Mouse (Mus musculus) liver, embryonic 11.5 days (tissue): ENCODE measurements around the gene Fer. TPM values are rescaled to one million over a fixed set of nuclear protein-coding genes. Genes with fewer than 3 reads are reported as not detected.
"Not testable (repeated sequence)": the region's sequence is repeated elsewhere in the genome, so short reads cannot be mapped to it uniquely, and the experiment has no call there.

Experiments
- ATAC-seq: fragments of 200-750 bp; cut with Nextera tagmentation; replicated peaks from 2 replicates; pipeline ENCODE4 v1.8.0; 2017; ENCODE audit warnings: moderate number of reproducible peaks, mild to moderate bottlenecking, moderate TSS enrichment, moderate library complexity; ENCODE audit not compliant: low FRiP score
- DNase-seq: peaks from one replicate; pipeline ENCODE4 v3.0.0-alpha.2; 2017; ENCODE audit warnings: low spot score
- H3K27ac ChIP-seq: fragments of 300-500 bp; sonication (generic); 2 replicates; pipeline ENCODE4 v1.5.1; 2014; ENCODE audit warnings: mild to moderate bottlenecking, low read depth, low read length, control low read depth
- H3K27me3 ChIP-seq: fragments of 300-500 bp; sonication (generic); replicated peaks from 2 replicates; pipeline ENCODE4 v1.6.1; 2014; ENCODE audit warnings: low read length, mixed read lengths; ENCODE audit not compliant: control insufficient read depth, insufficient read depth
- H3K36me3 ChIP-seq: fragments of 300-500 bp; sonication (generic); 2 replicates; pipeline ENCODE4 v1.6.1; 2014; ENCODE audit warnings: mild to moderate bottlenecking, low read length, moderate library complexity, mixed read lengths; ENCODE audit not compliant: control insufficient read depth, insufficient read depth
- H3K4me1 ChIP-seq: fragments of 300-500 bp; sonication (generic); replicated peaks from 2 replicates; pipeline ENCODE4 v1.6.1; 2014; ENCODE audit warnings: low read length, mixed read lengths; ENCODE audit not compliant: control insufficient read depth, insufficient read depth
- H3K4me2 ChIP-seq: fragments of 300-500 bp; sonication (generic); 2 replicates; pipeline ENCODE4 v1.6.1; 2014; ENCODE audit warnings: mild to moderate bottlenecking, control low read depth, moderate library complexity
- H3K4me3 ChIP-seq: fragments of 300-500 bp; sonication (generic); 2 replicates; pipeline ENCODE4 v1.5.1; 2014; ENCODE audit warnings: low read depth, low read length, control low read depth
- H3K9ac ChIP-seq: fragments of 300-500 bp; sonication (generic); 2 replicates; pipeline ENCODE4 v1.6.1; 2014; ENCODE audit warnings: low read depth, low read length, control low read depth
- H3K9me3 ChIP-seq: fragments of 300-500 bp; sonication (generic); 2 replicates; pipeline ENCODE4 v1.6.1; 2016; ENCODE audit warnings: low read length, inconsistent platforms, mixed read lengths; ENCODE audit not compliant: control insufficient read depth
- WGBS: fragments of 180-500 bp; shearing (Covaris S2); extraction: QIAGEN DNeasy Blood & Tissue Kit; methylation state at CpG from one replicate; pipeline ENCODE4 v1.1.7; 2014; 5-methylcytosine and 5-hydroxymethylcytosine counted together
- polyA plus RNA-seq: library from polyadenylated mRNA; unstranded; fragments of >200 nt; fragmentation: Nextera tagmentation; extraction: Ambion mirVana; gene quantifications from 2 replicates; pipeline ENCODE4 v1.2.1, GENCODE M21; 2014

The Fer gene
- polyA plus RNA-seq, 1 experiment from 2014 or later, result 24.7 TPM

DNA sequence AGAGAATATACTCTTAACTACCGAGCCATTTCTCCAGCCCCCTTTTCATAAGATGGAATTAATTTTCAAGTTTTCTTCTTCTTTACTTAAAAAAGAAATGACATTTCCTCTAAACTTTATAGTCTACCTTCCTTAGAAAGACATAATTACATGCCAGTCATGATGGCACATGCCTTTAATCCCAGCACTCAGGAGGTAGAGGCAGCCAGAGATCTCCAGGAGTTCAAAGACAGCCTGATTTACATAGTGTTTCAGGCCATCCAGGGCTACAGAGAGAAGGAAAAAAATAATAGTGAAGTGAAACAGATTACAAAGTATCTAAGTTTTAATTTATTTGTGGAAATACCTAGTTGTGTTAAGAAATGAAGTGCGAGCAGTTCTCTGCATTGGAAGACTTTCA lies 26.6 kb upstream of the Fer start:
- H3K4me2 ChIP-seq, result no peak overlapping the region
- WGBS, result 95% methylated on average over 2 of the region's 2 CpGs
- no peak overlapping the region for H3K27ac ChIP-seq
- peaks cover 3% of the 10 kb centered on the region; the same call in 1 of the 2 replicates for H3K9me3 ChIP-seq
- H3K4me3 ChIP-seq, result no peak overlapping the region
- H3K9ac ChIP-seq, result no peak overlapping the region
- DNase-seq, result no peak
- no peaks in the 10 kb centered on the region for H3K36me3 ChIP-seq
- no peaks in the 10 kb centered on the region for H3K27me3 ChIP-seq
- H3K4me1 ChIP-seq, result no peaks in the 10 kb centered on the region
- no peak for ATAC-seq

DNA sequence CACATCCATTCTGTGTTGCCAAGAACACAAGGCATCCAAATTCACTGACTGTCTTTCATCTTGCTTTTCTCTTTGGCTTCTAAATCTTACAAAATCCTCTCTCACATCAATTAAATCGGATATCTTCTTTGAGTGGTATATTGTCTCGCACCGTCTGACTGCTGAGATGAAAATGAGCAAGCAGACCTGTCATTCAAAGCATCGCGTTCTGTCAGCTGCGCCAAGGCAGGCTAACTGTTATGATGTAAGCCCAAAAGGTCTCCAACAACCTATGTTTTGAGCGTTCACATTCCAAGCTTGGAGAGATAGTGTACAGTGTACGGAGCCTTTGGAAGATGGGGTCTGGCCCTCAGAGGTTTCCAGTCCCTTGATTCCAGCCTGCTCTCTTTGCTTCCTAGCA lies 26.2 kb upstream of the Fer start:
- Histone ChIP-seq H3K36me3 (no peaks in the 10 kb centered on the region), H3K9me3 (peaks cover 3% of the 10 kb centered on the region; the same call in 1 of the 2 replicates), H3K4me3 (no peak overlapping the region), H3K9ac (no peak overlapping the region), H3K27ac (no peak overlapping the region), H3K27me3 (no peaks in the 10 kb centered on the region), H3K4me2 (no peak overlapping the region), H3K4me1 (no peaks in the 10 kb centered on the region)
- WGBS, result 84% methylated on average over 8 of the region's 8 CpGs
- ATAC-seq, result no peak
- DNase-seq, result no peak

DNA sequence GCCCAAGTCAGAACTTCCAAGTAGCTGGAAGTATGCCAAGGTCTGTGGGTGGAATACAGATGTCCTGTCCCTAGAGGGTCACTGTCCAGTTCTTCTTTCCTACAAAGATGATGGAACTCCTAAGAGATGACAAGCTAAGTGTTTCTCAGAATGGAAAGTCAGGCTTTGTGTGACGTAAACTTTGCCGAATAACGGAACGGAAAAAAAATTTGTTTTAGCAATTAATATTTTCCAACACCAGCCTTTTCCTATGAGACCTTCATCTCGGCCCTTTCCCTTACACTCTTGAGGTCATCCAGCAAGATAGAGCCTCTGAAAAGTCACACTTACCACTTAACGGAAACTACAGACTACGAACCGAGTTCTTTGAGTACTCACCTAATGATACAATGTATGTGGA lies 24.7 kb upstream of the Fer start:
- Histone ChIP-seq H3K27me3 (no peaks in the 10 kb centered on the region), H3K36me3 (no peaks in the 10 kb centered on the region), H3K9me3 (peaks cover 3% of the 10 kb centered on the region; the same call in 1 of the 2 replicates), H3K4me2 (no peak overlapping the region), H3K4me3 (no peak overlapping the region), H3K9ac (no peak overlapping the region), H3K27ac (no peak overlapping the region), H3K4me1 (no peaks in the 10 kb centered on the region)
- no peak for ATAC-seq
- DNase-seq, result no peak
- WGBS, result 91% methylated on average over 8 of the region's 8 CpGs

- H3K9ac ChIP-seq, result no peak overlapping the region
- H3K27ac ChIP-seq, result no peak overlapping the region
- H3K4me3 ChIP-seq, result no peak overlapping the region
- DNase-seq (no peak), ATAC-seq (no peak)
- no peaks in the 10 kb centered on the region for H3K36me3 ChIP-seq
- H3K27me3 ChIP-seq, result no peaks in the 10 kb centered on the region
- peaks cover 3% of the 10 kb centered on the region; the same call in 1 of the 2 replicates for H3K9me3 ChIP-seq
- no peak overlapping the region for H3K4me2 ChIP-seq
- no peaks in the 10 kb centered on the region for H3K4me1 ChIP-seq
- 89% methylated on average over 3 of the region's 3 CpGs for WGBS
Measured at GRCm38 (mm10) chr17:63839636-63840269, 23.1 kb upstream of the Fer start.

GRCm38 (mm10) chr17:63842226-63842625 lies 20.6 kb upstream of the Fer start:
- DNase-seq, result no peak
- Histone ChIP-seq H3K4me2 (no peak overlapping the region), H3K27me3 (no peaks in the 10 kb centered on the region), H3K9me3 (peaks cover 3% of the 10 kb centered on the region; the same call in 1 of the 2 replicates), H3K4me3 (no peak overlapping the region), H3K4me1 (no peaks in the 10 kb centered on the region), H3K9ac (no peak overlapping the region), H3K36me3 (no peaks in the 10 kb centered on the region), H3K27ac (no peak overlapping the region)
- ATAC-seq, result no peak
- WGBS, result 79% methylated on average over 1 of the region's 1 CpGs

DNA sequence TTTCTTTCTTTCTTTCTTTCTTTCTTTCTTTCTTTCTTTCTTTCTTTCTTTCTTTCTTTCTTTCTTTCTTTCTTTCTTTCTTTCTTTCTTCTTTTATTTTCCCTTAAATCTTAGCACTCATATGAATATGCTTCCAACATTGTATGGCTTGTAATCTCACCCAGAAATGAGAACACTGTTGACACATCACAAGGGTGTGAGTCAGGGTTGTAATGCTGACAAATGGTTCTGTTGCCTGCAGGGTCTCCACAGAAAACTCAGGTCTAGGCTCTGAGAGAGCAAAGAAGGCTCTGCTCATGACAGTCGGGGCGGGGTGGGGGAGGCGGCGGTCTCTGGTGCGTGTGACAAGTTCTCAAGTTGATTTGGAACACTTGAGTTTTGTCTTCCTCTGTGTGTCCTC lies 17.9 kb upstream of the Fer start:
- H3K27me3 ChIP-seq, result no peaks in the 10 kb centered on the region

GRCm38 (mm10) chr17:63845766-63846165 lies 17.1 kb upstream of the Fer start:
- not testable (repeated sequence) for DNase-seq, H3K9ac ChIP-seq, H3K4me2 ChIP-seq, H3K4me3 ChIP-seq, H3K27me3 ChIP-seq, H3K36me3 ChIP-seq, ATAC-seq, H3K27ac ChIP-seq, H3K9me3 ChIP-seq, H3K4me1 ChIP-seq
- WGBS, result 95% methylated on average over 3 of the region's 3 CpGs

More for the DNA sequence above, 17.9 kb upstream of the Fer start:
- H3K27ac ChIP-seq, result no peak overlapping the region
- no peak overlapping the region for H3K4me2 ChIP-seq
- ATAC-seq (no peak), DNase-seq (no peak)
- no peaks in the 10 kb centered on the region for H3K4me1 ChIP-seq
- H3K4me3 ChIP-seq, result no peak overlapping the region
- H3K36me3 ChIP-seq, result no peaks in the 10 kb centered on the region
- WGBS, result 69% methylated on average over 5 of the region's 5 CpGs
- H3K9me3 ChIP-seq, result no peaks in the 10 kb centered on the region
- H3K9ac ChIP-seq, result no peak overlapping the region

DNA sequence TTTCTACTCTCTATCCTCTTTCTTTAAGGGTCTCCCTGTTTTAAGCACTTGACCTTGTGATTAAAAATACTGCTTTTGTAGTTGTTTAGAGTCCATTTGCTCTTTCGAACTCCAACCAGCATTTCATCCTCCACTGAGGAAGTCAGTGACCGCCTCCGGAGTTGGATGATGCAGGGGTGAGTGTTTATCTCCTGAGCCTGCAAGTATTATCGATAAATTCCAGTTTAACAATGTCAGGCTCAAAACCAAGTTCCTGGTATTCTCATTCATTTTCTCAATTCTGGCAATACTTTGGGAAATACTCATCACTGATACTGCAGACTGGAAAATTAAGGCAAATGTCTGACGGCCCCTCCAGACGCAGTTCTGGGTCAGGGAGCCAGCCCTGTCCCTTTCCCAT lies 13.7 kb upstream of the Fer start:
- H3K36me3 ChIP-seq, result no peaks in the 10 kb centered on the region
- peak; percentile 48 for ATAC-seq
- peak overlapping the region; percentile 76 for H3K9ac ChIP-seq
- peak overlapping the region; percentile 65 for H3K4me3 ChIP-seq
- H3K27ac ChIP-seq, result no peak overlapping the region
- WGBS, result 3% methylated on average over 6 of the region's 6 CpGs
- H3K27me3 ChIP-seq, result no peaks in the 10 kb centered on the region
- peak overlapping the region; percentile 65 for H3K4me2 ChIP-seq
- no peaks in the 10 kb centered on the region for H3K4me1 ChIP-seq
- no peak for DNase-seq
- H3K9me3 ChIP-seq, result no peaks in the 10 kb centered on the region

DNA sequence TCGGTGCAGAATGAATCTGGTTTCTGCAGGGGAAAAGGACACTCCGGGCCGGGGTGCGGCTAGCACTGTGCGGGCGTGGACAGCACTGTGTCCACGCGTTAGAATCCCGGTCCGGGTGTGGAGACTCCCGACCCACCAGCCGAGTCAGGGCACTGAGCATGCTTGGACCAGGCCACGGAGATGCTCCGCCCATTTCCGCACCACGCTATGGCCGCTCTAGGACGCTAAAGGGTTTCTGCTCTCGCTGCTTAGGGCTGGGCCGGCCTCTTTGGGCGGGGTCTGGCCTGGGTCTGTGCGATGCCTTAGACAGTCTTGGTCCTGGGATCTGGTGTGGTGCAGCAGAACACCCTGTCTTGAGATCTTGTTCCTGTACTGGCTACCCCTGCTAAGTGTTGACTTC lies 13.3 kb upstream of the Fer start:
- H3K9ac ChIP-seq, result peak overlapping the region; percentile 76
- H3K9me3 ChIP-seq, result no peaks in the 10 kb centered on the region
- under 1% methylated on average over 22 of the region's 22 CpGs for WGBS
- no peaks in the 10 kb centered on the region for H3K36me3 ChIP-seq
- peak overlapping the region; percentile 65 for H3K4me3 ChIP-seq
- DNase-seq (peak; percentile 83), ATAC-seq (peak; percentile 100)
- H3K27me3 ChIP-seq, result no peaks in the 10 kb centered on the region
- no peaks in the 10 kb centered on the region for H3K4me1 ChIP-seq
- peak overlapping the region; percentile 65 for H3K4me2 ChIP-seq
- H3K27ac ChIP-seq, result no peak overlapping the region
